Mouse (Mus musculus) intestine, embryonic 16.5 days (tissue): ENCODE data around the gene 9630041A04Rik. TPM values are rescaled to one million over a fixed set of nuclear protein-coding genes. Genes with fewer than 3 reads are reported as not detected.

Experiments
- ATAC-seq: fragments of 200-750 bp; cut with Nextera tagmentation; 2 replicates; pipeline ENCODE4 v1.8.0; 2017; ENCODE audit warnings: moderate TSS enrichment, moderate library complexity
- H3K27ac ChIP-seq: fragments of 300-500 bp; sonication (generic); 2 replicates; pipeline ENCODE4 v1.5.1; 2014; ENCODE audit warnings: mild to moderate bottlenecking, low read length
- H3K27me3 ChIP-seq: fragments of 300-500 bp; sonication (generic); replicated peaks from 2 replicates; pipeline ENCODE4 v1.6.1; 2014; ENCODE audit warnings: low read length, control low read depth, mixed read lengths; ENCODE audit not compliant: control insufficient read depth, insufficient read depth
- H3K36me3 ChIP-seq: fragments of 300-500 bp; sonication (generic); 2 replicates; pipeline ENCODE4 v1.6.1; 2014; ENCODE audit warnings: low read length, control low read depth; ENCODE audit not compliant: control insufficient read depth, insufficient read depth
- H3K4me1 ChIP-seq: fragments of 300-500 bp; sonication (generic); 2 replicates; pipeline ENCODE4 v1.6.1; 2014; ENCODE audit warnings: low read length, control low read depth, mixed read lengths; ENCODE audit not compliant: control insufficient read depth, insufficient read depth
- H3K4me2 ChIP-seq: fragments of 300-500 bp; sonication (generic); 2 replicates; pipeline ENCODE4 v1.6.1; 2014; ENCODE audit warnings: low read depth, low read length, control low read depth
- H3K4me3 ChIP-seq: fragments of 300-500 bp; sonication (generic); 2 replicates; pipeline ENCODE4 v1.5.1; 2014; ENCODE audit warnings: mild to moderate bottlenecking, low read length
- H3K9ac ChIP-seq: fragments of 300-500 bp; sonication (generic); 2 replicates; pipeline ENCODE4 v1.6.1; 2014; ENCODE audit warnings: low read depth, low read length
- H3K9me3 ChIP-seq: fragments of 300-500 bp; sonication (generic); 2 replicates; pipeline ENCODE4 v1.6.1; 2016; ENCODE audit warnings: low read length, control low read depth; ENCODE audit not compliant: control insufficient read depth
- WGBS: fragments of 180-500 bp; shearing (Covaris S2); extraction: QIAGEN DNeasy Blood & Tissue Kit; methylation state at CpG from one replicate; pipeline ENCODE4 v1.1.7; 2014; 5-methylcytosine and 5-hydroxymethylcytosine counted together
- polyA plus RNA-seq: library from polyadenylated mRNA; unstranded; fragments of >200 nt; fragmentation: Nextera tagmentation; extraction: Ambion mirVana; gene quantifications from 2 replicates; pipeline ENCODE4 v1.2.1, GENCODE M21; 2015

Gene 9630041A04Rik
- polyA plus RNA-seq, 1 experiment from 2014 or later = not detected

DNA sequence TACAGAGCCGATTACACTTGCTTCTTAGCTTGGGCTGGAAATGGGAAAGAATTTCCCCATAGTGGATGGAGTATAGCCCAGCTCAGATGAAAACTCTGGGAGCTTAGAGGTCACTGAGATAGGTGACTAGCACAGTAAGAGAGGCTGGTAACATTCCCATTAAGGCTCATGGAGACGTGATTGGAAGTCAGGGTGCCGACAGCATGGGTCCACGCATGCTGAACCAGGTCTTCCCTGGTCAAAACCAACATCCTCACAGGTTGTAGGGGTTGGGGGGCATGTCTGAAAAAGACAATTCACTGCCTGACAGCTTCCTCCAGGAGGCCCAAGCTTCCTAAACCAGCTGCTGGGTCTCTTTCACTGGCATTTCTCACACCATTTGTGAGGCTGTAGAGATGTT is 47.9 kb downstream of the 9630041A04Rik start:
- H3K9ac ChIP-seq = no peak overlapping the region

GRCm38 (mm10) chr9:101911176-101911866 is 49.7 kb downstream of the 9630041A04Rik start:
- WGBS = 55% methylated on average over 9 of the region's 9 CpGs
- no peak for ATAC-seq
- Histone ChIP-seq H3K4me2 (no peak overlapping the region), H3K9me3 (no peaks in the 10 kb centered on the region), H3K27me3 (no peaks in the 10 kb centered on the region), H3K4me1 (no peaks in the 10 kb centered on the region), H3K9ac (no peak overlapping the region), H3K36me3 (no peaks in the 10 kb centered on the region), H3K27ac (no peak overlapping the region), H3K4me3 (no peak overlapping the region)

More for the DNA sequence above, 47.9 kb downstream of the 9630041A04Rik start:
- H3K27ac ChIP-seq = no peak overlapping the region
- no peaks in the 10 kb centered on the region for H3K36me3 ChIP-seq
- no peak for ATAC-seq
- H3K4me3 ChIP-seq = no peak overlapping the region
- no peaks in the 10 kb centered on the region for H3K9me3 ChIP-seq
- H3K4me1 ChIP-seq = no peaks in the 10 kb centered on the region
- 85% methylated on average over 4 of the region's 4 CpGs for WGBS
- H3K27me3 ChIP-seq = no peaks in the 10 kb centered on the region
- H3K4me2 ChIP-seq = no peak overlapping the region

- no peaks in the 10 kb centered on the region for H3K27me3 ChIP-seq
- H3K9me3 ChIP-seq = no peaks in the 10 kb centered on the region
- H3K4me1 ChIP-seq = no peaks in the 10 kb centered on the region
- no peak overlapping the region for H3K9ac ChIP-seq
- no peak overlapping the region for H3K4me2 ChIP-seq
- ATAC-seq = no peak
- no peak overlapping the region for H3K27ac ChIP-seq
- no peaks in the 10 kb centered on the region for H3K36me3 ChIP-seq
- H3K4me3 ChIP-seq = no peak overlapping the region
- 87% methylated on average over 2 of the region's 2 CpGs for WGBS
Measured at GRCm38 (mm10) chr9:101915082-101915481, 53.4 kb downstream of the 9630041A04Rik start.

- Histone ChIP-seq H3K9me3 (no peaks in the 10 kb centered on the region), H3K27ac (no peak overlapping the region), H3K9ac (no peak overlapping the region), H3K36me3 (no peaks in the 10 kb centered on the region), H3K4me3 (no peak overlapping the region), H3K4me1 (no peaks in the 10 kb centered on the region), H3K4me2 (no peak overlapping the region), H3K27me3 (no peaks in the 10 kb centered on the region)
- no peak for ATAC-seq
- 70% methylated on average over 4 of the region's 4 CpGs for WGBS
Measured at GRCm38 (mm10) chr9:101918771-101919170, 57.1 kb downstream of the 9630041A04Rik start.

DNA sequence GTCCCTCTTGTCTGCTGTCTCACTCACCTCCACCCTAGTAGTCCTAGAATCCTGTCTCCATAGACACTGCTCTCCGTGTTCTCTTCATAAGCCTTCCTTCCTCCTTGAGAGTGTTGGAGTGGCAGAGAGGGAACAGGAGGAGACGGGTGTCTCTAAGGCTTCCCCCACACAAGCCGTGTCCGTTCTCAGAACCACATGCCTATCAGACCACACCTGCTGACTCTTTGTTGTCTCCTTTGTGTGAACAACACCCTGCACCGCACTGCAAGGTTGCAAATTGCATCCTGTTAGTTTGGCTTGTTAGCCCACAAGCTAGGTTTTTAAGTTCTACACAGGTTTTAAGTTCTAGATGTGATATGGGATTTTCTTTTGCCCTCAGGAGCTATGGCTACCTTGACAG is 57.7 kb downstream of the 9630041A04Rik start:
- Histone ChIP-seq H3K4me2 (no peak overlapping the region), H3K36me3 (no peaks in the 10 kb centered on the region), H3K9ac (no peak overlapping the region), H3K27me3 (no peaks in the 10 kb centered on the region), H3K4me1 (no peaks in the 10 kb centered on the region), H3K4me3 (no peak overlapping the region), H3K9me3 (no peaks in the 10 kb centered on the region), H3K27ac (no peak overlapping the region)
- 85% methylated on average over 5 of the region's 5 CpGs for WGBS
- ATAC-seq = no peak

DNA sequence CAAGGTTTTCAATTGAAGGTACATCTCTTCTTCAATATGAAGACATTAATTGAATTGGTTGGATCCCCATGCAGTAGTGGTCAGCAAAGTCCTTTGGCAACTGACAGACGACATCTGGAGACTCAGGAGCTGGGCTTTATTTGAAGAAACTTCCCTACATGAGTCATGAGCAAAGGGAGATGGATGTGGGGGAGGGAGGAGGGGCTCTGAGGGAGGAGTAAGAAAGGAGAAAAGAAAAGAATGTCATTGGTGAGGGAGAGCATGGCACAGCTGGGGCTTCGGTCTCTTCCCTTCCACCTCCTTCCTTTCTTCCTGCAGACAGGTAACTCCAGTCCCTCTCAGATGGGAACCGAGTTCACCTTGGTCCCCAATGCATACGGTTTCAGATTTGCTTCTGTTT is 61.2 kb downstream of the 9630041A04Rik start:
- no peaks in the 10 kb centered on the region for H3K4me1 ChIP-seq
- no peak overlapping the region for H3K9ac ChIP-seq
- H3K27me3 ChIP-seq = no peaks in the 10 kb centered on the region
- no peak overlapping the region for H3K4me2 ChIP-seq
- WGBS = 69% methylated on average over 4 of the region's 4 CpGs
- ATAC-seq = no peak
- H3K4me3 ChIP-seq = no peak overlapping the region
- no peaks in the 10 kb centered on the region for H3K36me3 ChIP-seq
- no peaks in the 10 kb centered on the region for H3K9me3 ChIP-seq
- no peak overlapping the region for H3K27ac ChIP-seq

- Histone ChIP-seq H3K4me2 (no peak overlapping the region), H3K27me3 (no peaks in the 10 kb centered on the region), H3K36me3 (no peaks in the 10 kb centered on the region), H3K9ac (no peak overlapping the region), H3K27ac (no peak overlapping the region), H3K4me1 (no peaks in the 10 kb centered on the region), H3K9me3 (no peaks in the 10 kb centered on the region), H3K4me3 (no peak overlapping the region)
- no peak for ATAC-seq
- WGBS = 55% methylated on average over 4 of the region's 4 CpGs
Measured at GRCm38 (mm10) chr9:101924829-101925228, 63.2 kb downstream of the 9630041A04Rik start.

DNA sequence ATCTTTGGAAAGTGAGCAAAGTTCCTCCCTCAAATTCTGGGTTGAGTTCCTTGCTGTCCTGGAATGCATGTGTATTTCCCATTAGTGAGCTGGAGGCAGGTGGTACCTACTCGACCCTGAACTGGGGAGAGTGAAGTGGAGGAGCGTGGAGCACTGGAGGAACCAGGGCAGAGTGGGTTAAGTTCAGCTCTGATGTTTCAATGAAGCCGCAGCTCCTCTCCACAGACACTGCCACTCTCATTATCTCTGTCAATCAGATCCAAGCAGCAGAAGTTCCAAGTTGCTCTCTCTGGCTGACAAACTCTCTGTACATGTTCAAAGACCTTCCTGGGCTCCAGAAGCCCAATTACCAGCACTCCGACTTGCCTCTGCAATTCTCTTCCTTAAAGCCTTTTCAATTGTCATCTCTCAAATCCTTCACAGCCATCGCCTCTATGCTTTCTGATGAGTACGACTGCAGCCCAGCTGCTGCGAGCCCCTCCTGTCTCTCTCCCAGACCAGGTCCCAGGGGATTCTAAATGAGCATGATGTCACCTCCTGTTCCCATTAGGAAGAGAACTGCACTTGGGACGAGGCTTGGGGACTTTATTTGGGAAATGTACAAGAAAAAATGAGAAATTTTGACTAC is 72.4 kb downstream of the 9630041A04Rik start:
- no peaks in the 10 kb centered on the region for H3K27me3 ChIP-seq
- 61% methylated on average over 8 of the region's 8 CpGs for WGBS
- ATAC-seq = no peak
- no peak overlapping the region for H3K9ac ChIP-seq
- no peak overlapping the region for H3K27ac ChIP-seq
- no peaks in the 10 kb centered on the region for H3K9me3 ChIP-seq
- no peaks in the 10 kb centered on the region for H3K4me1 ChIP-seq
- H3K4me3 ChIP-seq = no peak overlapping the region
- H3K4me2 ChIP-seq = no peak overlapping the region
- H3K36me3 ChIP-seq = no peaks in the 10 kb centered on the region

DNA sequence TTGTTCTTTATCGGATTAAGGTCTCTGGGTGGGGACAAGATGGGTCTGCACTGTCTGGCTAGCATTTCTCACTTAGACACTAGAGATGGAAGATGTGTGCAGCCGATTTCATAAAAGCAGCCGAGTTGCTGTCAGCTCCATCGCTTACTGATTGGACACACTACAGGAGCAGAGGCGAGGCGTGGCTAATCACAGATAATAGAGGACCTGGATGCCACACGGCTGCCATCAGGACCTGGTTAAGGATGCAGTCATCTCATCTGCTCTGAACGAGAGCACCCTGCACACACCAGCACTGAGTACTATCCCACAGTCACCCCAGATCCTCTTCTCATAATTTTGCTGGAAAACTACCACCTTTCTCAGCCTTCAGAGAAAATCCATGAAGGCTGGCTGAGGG is 73.2 kb downstream of the 9630041A04Rik start:
- Histone ChIP-seq H3K9me3 (no peaks in the 10 kb centered on the region), H3K4me3 (no peak overlapping the region), H3K27me3 (no peaks in the 10 kb centered on the region), H3K27ac (no peak overlapping the region), H3K4me2 (no peak overlapping the region), H3K9ac (no peak overlapping the region), H3K36me3 (no peaks in the 10 kb centered on the region), H3K4me1 (no peaks in the 10 kb centered on the region)
- WGBS = 74% methylated on average over 8 of the region's 8 CpGs
- ATAC-seq = no peak
